Mouse (Mus musculus): ENCODE results near the gene Rhcg. TPM values are rescaled to one million over a fixed set of nuclear protein-coding genes. Genes with fewer than 3 reads are reported as not detected.

The Rhcg gene
- total RNA-seq, 1 experiment, result 1.0 TPM

GRCm38 (mm10) chr7:79555368-79556034 is 62.0 kb downstream of the Rhcg start:
- no peak for DNase-seq (ENCODE audit: low read depth, low spot score)
- no peaks in the 10 kb centered on the region for H3K36me3 ChIP-seq (ENCODE audit: control insufficient read depth, insufficient read depth, low read length, poor library complexity, severe bottlenecking)
- H3K4me1 ChIP-seq (ENCODE audit: control insufficient read depth in 2 of 2, insufficient read depth in 2 of 2, low read length in 2 of 2, poor library complexity in 1 of 2), result peaks cover 2 to 16% of the 10 kb centered on the region in 2 experiments; a peak in 2 of 4 replicates
- H3K9me3 ChIP-seq (ENCODE audit: control insufficient read depth, insufficient read depth, low read depth, low read length), result no peaks in the 10 kb centered on the region
- in situ Hi-C loops (cut with MboI; ENCODE audit: low sequenced_read_pairs in 2 of 2, unreplicated experiment in 2 of 2), result no loop called here
- H3K27ac ChIP-seq (ENCODE audit: insufficient read depth, low read depth, low read length, poor library complexity, severe bottlenecking), result no peak overlapping the region
- TF ChIP-seq ZC3H11A (IDR thresholded peaks at IDR 0.05; ENCODE audit: borderline replicate concordance, low read depth, low read length), result no peak
- TF ChIP-seq ZNF384 (IDR thresholded peaks at IDR 0.05; ENCODE audit: low read depth, low read length), result no peak
- no peak for TF ChIP-seq MAFK (IDR thresholded peaks at IDR 0.05; ENCODE audit: insufficient read depth, low read depth, low read length)
- no peak for TF ChIP-seq CHD2 (IDR thresholded peaks at IDR 0.05; ENCODE audit: low read depth, low read length)
- TF ChIP-seq HCFC1 (IDR thresholded peaks at IDR 0.05; ENCODE audit: borderline replicate concordance, insufficient read depth, low read length), result no peak
- peak overlapping the region in 1 of 2 experiments; percentile 39; a peak in 1 of 4 replicates for H3K4me3 ChIP-seq (ENCODE audit: insufficient read depth in 1 of 2, low read depth in 1 of 2, low read length in 2 of 2, poor library complexity in 1 of 2, severe bottlenecking in 1 of 2)
- no peak overlapping the region for H3K9ac ChIP-seq (ENCODE audit: insufficient read depth, low read depth, low read length, poor library complexity, severe bottlenecking)

GRCm38 (mm10) chr7:79552702-79553101 is 64.8 kb downstream of the Rhcg start:
- Histone ChIP-seq H3K9ac (ENCODE audit: insufficient read depth, low read depth, low read length, poor library complexity, severe bottlenecking) (no peak overlapping the region), H3K9me3 (ENCODE audit: control insufficient read depth, insufficient read depth, low read depth, low read length) (no peaks in the 10 kb centered on the region), H3K36me3 (ENCODE audit: control insufficient read depth, insufficient read depth, low read length, poor library complexity, severe bottlenecking) (no peaks in the 10 kb centered on the region), H3K4me3 (ENCODE audit: insufficient read depth in 1 of 2, low read depth in 1 of 2, low read length in 2 of 2, poor library complexity in 1 of 2, severe bottlenecking in 1 of 2) (no peak overlapping the region), H3K4me1 (ENCODE audit: control insufficient read depth in 2 of 2, insufficient read depth in 2 of 2, low read length in 2 of 2, poor library complexity in 1 of 2) (peaks cover 2 to 16% of the 10 kb centered on the region in 2 experiments; a peak in 2 of 4 replicates), H3K27ac (ENCODE audit: insufficient read depth, low read depth, low read length, poor library complexity, severe bottlenecking) (no peak overlapping the region)
- in situ Hi-C loops (cut with MboI; ENCODE audit: low sequenced_read_pairs in 2 of 2, unreplicated experiment in 2 of 2), result no loop called here
- DNase-seq (ENCODE audit: low read depth, low spot score), result no peak
- TF ChIP-seq HCFC1 (IDR thresholded peaks at IDR 0.05; ENCODE audit: borderline replicate concordance, insufficient read depth, low read length), result no peak
- no peak for TF ChIP-seq CHD2 (IDR thresholded peaks at IDR 0.05; ENCODE audit: low read depth, low read length)
- no peak for TF ChIP-seq MAFK (IDR thresholded peaks at IDR 0.05; ENCODE audit: insufficient read depth, low read depth, low read length)
- TF ChIP-seq ZC3H11A (IDR thresholded peaks at IDR 0.05; ENCODE audit: borderline replicate concordance, low read depth, low read length), result no peak; the same call in 1 of the 2 replicates
- no peak for TF ChIP-seq ZNF384 (IDR thresholded peaks at IDR 0.05; ENCODE audit: low read depth, low read length)

- no peak overlapping the region for H3K4me3 ChIP-seq (ENCODE audit: insufficient read depth in 1 of 2, low read depth in 1 of 2, low read length in 2 of 2, poor library complexity in 1 of 2, severe bottlenecking in 1 of 2)
- TF ChIP-seq CHD2 (IDR thresholded peaks at IDR 0.05; ENCODE audit: low read depth, low read length) (no peak), HCFC1 (IDR thresholded peaks at IDR 0.05; ENCODE audit: borderline replicate concordance, insufficient read depth, low read length) (no peak), ZNF384 (IDR thresholded peaks at IDR 0.05; ENCODE audit: low read depth, low read length) (no peak), ZC3H11A (IDR thresholded peaks at IDR 0.05; ENCODE audit: borderline replicate concordance, low read depth, low read length) (no peak), MAFK (IDR thresholded peaks at IDR 0.05; ENCODE audit: insufficient read depth, low read depth, low read length) (no peak)
- DNase-seq (ENCODE audit: low read depth, low spot score), result no peak
- no peak overlapping the region for H3K27ac ChIP-seq (ENCODE audit: insufficient read depth, low read depth, low read length, poor library complexity, severe bottlenecking)
- H3K36me3 ChIP-seq (ENCODE audit: control insufficient read depth, insufficient read depth, low read length, poor library complexity, severe bottlenecking), result no peaks in the 10 kb centered on the region
- H3K9me3 ChIP-seq (ENCODE audit: control insufficient read depth, insufficient read depth, low read depth, low read length), result no peaks in the 10 kb centered on the region
- H3K4me1 ChIP-seq (ENCODE audit: control insufficient read depth in 2 of 2, insufficient read depth in 2 of 2, low read length in 2 of 2, poor library complexity in 1 of 2), result peaks cover 0 to 13% of the 10 kb centered on the region in 2 experiments; a peak in 1 of 4 replicates
- in situ Hi-C loops (cut with MboI; ENCODE audit: low sequenced_read_pairs in 2 of 2, unreplicated experiment in 2 of 2), result no loop called here
- no peak overlapping the region for H3K9ac ChIP-seq (ENCODE audit: insufficient read depth, low read depth, low read length, poor library complexity, severe bottlenecking)
Observed at GRCm38 (mm10) chr7:79548893-79549555, 68.4 kb downstream of the Rhcg start.

GRCm38 (mm10) chr7:79547092-79547491 is 70.4 kb downstream of the Rhcg start:
- H3K4me1 ChIP-seq (ENCODE audit: control insufficient read depth in 2 of 2, insufficient read depth in 2 of 2, low read length in 2 of 2, poor library complexity in 1 of 2), result peaks cover 0 to 10% of the 10 kb centered on the region in 2 experiments; a peak in 1 of 4 replicates
- H3K4me3 ChIP-seq (ENCODE audit: insufficient read depth in 1 of 2, low read depth in 1 of 2, low read length in 2 of 2, poor library complexity in 1 of 2, severe bottlenecking in 1 of 2), result no peak overlapping the region
- no peaks in the 10 kb centered on the region for H3K9me3 ChIP-seq (ENCODE audit: control insufficient read depth, insufficient read depth, low read depth, low read length)
- H3K27ac ChIP-seq (ENCODE audit: insufficient read depth, low read depth, low read length, poor library complexity, severe bottlenecking), result no peak overlapping the region
- H3K9ac ChIP-seq (ENCODE audit: insufficient read depth, low read depth, low read length, poor library complexity, severe bottlenecking), result no peak overlapping the region; the same call in 1 of the 2 replicates
- TF ChIP-seq ZC3H11A (IDR thresholded peaks at IDR 0.05; ENCODE audit: borderline replicate concordance, low read depth, low read length) (peak; percentile 83; the same call in 1 of the 2 replicates), HCFC1 (IDR thresholded peaks at IDR 0.05; ENCODE audit: borderline replicate concordance, insufficient read depth, low read length) (no peak), ZNF384 (IDR thresholded peaks at IDR 0.05; ENCODE audit: low read depth, low read length) (no peak), MAFK (IDR thresholded peaks at IDR 0.05; ENCODE audit: insufficient read depth, low read depth, low read length) (no peak), CHD2 (IDR thresholded peaks at IDR 0.05; ENCODE audit: low read depth, low read length) (no peak)
- H3K36me3 ChIP-seq (ENCODE audit: control insufficient read depth, insufficient read depth, low read length, poor library complexity, severe bottlenecking), result no peaks in the 10 kb centered on the region
- peak; percentile 94 for DNase-seq (ENCODE audit: low read depth, low spot score)
- in situ Hi-C loops (cut with MboI; ENCODE audit: low sequenced_read_pairs in 2 of 2, unreplicated experiment in 2 of 2), result no loop called here
